Mouse (Mus musculus): ENCODE measurements around the gene Pde4b.

Pde4b gene

DNA sequence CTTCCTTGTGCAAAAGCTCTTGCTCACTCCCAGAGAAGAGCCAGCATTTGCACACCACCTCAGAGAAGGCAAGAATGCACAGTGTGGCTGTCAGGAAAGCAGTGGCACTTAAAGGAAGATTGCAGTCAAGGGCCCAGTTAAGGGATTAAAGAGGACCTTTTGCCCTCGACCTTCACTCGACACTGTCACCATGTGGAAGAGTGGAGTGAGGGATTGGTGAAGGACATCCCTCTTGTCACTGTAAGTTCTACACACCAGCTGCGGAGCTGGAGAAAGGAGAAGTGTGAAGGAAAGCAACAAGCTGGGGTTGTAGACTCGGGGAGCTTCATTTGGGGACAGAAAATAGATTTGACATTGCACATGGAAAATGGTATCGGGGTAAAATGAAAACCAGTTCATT, 89.9 kb downstream of the Pde4b start:
- no peak for DNase-seq

DNA sequence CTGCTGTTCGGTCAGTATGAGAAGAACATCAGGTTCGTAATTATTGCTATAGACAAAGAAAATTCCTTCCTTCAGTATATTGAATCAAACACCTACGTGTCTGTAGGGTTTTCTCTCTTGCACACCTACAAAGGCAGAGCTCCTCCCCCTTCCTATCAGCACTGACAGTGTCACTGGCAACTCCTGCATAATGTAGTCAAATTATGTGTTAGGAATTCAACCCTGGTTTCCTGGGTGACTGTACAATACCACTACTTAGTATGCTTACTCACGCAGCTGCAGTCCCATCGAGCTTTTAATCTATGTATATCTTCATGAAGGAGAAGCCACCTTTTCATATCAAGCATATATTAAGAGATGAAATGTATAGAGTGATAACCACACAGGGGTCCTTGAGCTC, 99.5 kb downstream of the Pde4b start:
- DNase-seq: no peak

DNA sequence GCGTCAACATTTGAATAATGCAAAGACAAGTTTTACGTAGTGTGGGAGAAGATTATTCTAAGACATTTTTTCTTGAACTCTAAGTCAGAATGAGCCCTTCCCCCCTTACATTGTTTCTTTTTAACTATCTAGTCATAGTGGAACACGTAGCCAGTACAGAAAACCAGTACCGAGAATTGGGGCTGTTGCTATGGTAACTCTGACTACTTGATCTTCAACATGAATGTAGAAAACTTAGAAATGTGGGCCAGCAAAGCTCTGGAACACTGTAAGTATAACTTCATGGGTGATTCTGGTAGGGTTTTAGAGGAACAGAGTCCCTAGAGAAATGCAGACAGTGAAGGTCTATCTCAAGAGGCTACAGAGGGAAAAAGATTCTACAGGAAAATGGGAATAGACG, 110.4 kb downstream of the Pde4b start:
- no peak for DNase-seq

DNA sequence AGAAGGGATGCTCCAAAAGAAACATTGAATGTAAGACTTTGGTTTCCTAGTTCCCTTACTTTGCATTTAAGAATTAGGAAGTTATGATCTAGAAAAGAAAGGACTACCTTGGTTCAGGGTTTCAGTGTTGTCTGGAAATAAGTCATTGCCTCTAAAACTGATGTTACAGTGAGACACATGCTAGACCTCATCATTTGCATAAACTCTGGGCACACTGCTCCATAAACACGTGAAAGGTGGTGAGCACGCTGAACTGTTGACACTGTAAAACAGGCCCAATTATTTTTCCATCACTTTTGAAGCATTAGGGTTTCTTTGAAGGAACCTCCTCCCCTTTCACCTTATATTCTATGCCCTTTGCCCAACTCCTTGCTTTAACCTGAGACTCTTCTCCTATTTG, 122.4 kb downstream of the Pde4b start:
- DNase-seq: no peak

DNA sequence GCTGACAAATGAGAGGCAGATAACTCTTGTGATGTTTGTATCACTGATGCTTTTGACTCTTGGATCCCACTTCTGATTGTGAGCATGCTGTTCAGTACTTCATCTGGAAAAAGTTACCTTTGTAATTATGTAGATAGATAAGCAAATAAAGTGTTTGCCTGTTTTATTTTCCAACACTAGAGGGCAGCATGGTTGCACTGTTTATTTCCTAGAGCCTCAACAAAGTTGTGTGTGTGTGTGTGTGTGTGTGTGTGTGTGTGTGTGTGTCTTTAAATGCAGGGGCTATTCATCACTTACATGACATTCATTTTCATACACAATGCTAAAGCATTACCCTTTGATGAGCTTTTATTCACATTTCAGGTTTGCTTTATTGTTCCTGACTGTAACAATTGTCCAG, 139.4 kb downstream of the Pde4b start:
- DNase-seq: peak; percentile 53 to 77

DNA sequence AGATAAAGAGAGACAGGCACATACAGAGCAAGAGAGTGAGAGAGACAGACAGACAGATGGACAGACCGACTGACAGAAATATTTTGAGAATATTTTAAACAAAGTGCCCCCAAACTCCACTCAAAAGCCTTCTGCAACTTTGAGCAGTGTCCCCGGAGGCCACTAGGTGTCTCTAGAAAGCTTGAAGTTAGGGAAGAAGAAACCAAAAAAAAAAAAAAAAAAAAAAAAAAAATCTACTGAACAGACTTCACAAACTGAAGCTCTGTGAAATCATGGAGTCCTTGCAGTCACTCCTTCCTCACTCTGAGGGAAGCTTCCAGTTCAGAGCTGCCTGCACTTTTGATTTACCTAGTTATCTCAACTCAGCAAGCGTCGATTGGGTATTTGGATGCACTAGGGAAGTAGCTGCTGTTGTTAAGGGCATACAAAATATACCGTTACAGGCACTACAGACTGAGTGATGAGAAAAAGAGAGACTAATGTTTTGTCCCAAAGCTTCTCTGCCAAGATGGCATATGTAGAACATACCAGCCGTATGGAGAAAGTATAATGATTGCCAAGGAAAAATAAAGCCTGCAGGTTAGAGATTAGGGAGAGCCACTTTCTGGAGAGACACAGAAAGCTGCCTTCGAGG, 141.7 kb downstream of the Pde4b start:
- peak; percentile 73 to 74 for DNase-seq

DNA sequence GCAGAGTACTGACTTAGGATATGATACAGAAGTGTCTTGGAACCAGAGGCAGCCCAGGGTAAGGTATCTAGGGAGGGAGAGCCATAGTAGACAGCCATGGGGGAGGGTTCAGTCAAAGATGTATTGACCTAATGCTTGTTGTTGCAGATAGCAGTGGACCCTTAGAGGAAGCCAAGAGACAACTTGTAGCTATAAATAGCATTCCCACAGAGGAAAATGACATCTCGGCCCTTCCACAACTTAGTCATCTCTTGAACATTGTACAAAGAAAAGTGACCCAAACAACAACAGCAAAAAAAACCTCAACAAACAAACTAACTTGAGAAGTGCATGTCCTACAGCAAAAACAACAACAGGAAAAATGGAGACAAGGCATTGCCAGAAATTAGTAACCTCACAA, 143.6 kb downstream of the Pde4b start:
- no peak for DNase-seq

DNA sequence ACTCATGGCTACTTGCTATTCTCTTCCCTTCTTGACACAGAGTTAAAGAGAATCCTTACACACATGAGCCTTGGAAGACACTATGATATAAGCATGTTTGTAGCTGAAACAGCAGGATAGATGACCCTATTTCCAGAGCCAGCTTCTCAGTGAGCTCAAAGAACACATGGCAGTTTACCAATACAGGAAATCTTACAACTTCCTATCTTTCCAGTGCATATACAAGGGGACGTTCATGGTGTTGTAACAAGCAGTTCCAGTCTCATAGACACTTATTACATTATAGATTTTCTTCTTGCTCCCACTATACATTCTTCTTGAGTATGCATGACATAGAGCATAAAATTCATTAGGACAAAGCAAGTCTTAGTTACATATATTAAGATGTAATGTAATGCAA, 146.3 kb downstream of the Pde4b start:
- no peak for DNase-seq

DNA sequence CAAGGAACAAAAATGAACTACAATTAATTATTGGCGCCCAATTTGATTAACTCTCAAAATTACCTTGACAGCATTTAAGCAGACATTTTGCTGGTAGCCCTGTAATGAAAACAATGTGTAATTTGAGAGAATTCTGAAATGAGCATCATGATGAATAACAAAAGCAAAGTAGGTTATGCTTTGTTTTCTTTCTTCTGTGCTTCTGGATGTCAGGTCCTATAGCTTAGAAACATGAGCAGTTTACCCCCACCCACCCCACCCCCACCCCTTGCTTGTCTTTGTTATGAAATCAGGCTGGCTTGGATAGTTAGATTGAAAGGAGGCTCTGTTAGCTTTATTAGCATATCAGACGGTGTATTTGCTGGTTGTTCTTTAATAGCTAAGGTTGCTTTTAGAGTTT, 147.8 kb downstream of the Pde4b start:
- no peak for DNase-seq

DNA sequence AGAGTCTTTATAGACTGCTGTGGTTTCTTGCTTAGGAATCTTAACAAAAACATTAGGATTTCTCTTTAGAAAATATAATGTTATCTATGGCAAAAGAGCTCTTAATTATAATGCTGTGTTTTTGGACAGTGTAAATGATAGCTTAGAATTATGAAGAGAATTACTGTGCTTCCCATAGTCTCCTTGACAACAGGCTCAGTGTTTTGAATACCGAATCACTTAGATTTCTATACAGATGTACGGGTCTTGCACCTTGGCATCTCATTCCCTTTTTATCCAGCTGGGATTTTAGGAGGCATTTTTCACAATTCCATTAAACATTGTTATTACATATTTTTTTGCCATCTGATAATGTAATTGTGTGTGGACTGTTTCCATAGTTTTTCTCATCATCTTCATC, 151.8 kb downstream of the Pde4b start:
- no peak for DNase-seq

DNA sequence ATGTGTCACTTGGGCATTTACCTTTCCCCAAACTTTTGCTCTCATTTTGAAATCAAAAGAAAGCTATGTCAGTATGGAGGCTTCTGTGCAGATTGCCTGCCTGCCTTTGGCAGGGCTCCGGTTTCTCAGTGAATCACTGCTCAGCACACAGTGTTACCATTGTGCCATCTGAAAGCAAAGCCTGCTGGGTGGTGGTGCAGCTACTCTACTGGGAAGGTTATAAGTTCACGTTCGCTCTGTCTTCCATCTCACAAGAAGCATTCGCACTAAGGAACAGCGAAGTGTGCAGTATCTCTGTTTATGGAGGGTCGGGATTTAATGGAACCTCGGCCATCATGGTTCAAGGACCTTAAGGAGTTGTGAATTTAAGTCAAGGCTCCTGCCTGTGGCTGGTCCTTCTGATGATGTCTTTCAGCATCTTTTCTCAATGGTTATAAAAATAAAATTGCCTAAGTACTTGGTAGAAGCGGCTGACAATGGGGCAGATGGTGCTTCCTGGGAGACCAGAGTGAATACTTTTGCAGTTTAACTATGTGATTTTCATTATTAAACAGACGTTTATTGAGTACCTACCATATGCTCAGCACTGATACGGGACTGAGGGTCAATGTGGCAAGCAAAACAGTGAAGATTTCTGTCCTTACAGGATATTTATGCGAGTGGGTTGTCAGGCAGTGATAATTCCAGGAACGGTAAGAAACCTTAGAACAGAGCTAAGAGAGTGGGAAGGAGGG, 152.5 kb downstream of the Pde4b start:
- DNase-seq: peak; percentile 55 to 65

DNA sequence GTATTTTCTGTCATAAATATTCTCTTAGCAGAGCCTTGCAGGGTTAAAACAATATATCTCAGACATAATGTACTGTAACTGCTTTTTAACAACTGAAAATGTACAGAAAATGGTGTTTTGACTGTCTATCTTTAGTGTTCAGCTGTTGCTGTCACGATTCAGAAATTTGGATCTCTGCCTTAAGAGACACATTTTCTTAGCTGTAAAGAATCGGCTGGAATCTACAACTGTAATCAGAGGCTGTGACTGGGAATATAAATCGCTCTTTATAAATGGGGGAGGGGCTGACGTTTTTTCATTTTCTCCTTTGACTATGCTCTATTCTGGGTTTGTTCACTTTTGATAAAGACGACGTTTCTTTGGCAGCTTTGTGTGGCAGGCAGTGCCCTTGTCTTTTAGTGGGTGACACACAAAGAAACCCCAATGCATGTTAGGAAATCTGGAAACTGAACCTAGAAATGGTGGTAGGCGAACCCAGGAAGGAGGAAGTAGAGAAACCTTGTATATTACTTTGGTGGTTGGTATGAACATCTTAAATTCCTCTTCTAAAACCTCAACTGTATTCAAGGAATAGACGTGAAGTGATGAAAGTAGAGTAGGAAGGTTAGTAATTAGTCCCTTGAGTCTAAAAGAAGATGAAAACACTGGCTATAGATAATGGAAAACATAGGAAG, 153.5 kb downstream of the Pde4b start:
- DNase-seq: no peak

DNA sequence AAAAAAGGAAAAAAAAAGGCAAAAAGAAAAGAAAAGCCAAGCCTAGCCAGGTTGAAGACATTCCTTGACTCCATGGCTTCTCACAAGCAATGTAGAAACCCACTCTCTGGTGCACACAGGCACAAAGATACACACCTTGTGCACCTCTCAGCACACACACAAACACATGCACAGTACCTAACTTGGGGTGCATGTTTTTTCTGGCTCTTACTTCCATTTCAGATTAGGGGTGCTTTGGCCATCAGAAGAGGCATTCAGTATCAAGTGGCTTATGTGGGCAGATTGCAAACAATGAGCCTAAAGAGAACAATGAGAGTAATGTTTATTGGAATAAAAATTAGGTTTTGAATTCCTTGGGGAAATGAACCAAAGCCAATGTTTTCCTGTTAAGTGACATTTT, 166.7 kb downstream of the Pde4b start:
- no peak for DNase-seq

DNA sequence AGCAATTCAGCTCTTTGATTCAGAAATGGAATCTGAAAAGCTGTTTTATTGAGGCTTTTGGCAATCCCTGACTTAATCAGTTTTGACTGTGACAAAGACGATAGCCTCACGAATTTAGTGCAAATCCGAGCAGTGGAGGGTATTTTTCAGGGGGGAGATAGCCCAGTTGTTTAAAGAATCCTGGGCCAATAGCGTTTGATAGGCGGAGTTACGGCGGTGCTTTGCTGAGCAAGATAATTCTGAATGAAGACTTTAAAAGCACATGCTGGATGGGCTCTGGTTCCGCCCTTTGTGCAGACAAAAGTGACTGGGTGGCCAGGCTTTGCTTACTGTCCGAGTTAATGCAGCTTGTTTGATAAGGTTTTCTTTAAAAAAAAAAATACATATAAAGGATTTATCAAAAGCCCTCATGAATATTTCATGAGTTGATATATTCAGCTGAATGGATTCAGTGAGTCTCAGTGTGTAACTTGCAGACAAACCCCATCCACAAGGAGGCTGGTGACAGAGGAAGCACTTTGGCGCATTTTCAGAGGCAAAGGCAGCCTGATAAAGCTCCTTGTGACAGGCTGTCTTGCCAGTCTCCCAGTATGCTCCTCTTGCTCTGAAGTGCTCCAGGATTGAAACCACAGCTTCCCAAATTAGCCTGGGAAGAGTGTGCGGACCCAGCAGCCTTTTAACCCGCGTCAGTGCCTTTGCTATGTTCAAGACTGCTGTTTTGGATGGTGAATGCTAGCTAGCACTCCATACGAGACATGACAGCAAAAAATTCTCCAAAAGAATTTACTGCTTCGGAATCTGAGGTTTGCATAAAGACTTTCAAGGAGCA, 167.3 kb downstream of the Pde4b start:
- DNase-seq: peak; percentile 68 to 74

DNA sequence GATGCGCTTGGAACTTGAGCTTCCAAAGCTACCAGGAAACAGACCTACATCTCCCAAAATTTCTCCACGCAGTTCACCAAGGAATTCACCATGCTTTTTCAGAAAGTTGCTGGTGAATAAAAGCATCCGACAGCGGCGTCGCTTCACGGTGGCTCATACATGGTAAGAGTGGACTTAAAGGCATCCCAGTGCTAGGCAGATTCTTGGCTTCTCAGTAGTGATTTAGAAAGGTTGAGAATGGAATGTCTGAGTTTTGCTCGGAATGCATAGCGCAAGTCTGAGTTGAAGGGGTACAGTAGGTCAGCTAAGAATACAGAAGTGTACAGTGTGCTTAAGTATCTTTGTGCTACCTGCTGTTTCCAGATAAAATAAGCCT, 167.9 kb downstream of the Pde4b start:
- DNase-seq: peak in 1 of 2 experiments; percentile 13

DNA sequence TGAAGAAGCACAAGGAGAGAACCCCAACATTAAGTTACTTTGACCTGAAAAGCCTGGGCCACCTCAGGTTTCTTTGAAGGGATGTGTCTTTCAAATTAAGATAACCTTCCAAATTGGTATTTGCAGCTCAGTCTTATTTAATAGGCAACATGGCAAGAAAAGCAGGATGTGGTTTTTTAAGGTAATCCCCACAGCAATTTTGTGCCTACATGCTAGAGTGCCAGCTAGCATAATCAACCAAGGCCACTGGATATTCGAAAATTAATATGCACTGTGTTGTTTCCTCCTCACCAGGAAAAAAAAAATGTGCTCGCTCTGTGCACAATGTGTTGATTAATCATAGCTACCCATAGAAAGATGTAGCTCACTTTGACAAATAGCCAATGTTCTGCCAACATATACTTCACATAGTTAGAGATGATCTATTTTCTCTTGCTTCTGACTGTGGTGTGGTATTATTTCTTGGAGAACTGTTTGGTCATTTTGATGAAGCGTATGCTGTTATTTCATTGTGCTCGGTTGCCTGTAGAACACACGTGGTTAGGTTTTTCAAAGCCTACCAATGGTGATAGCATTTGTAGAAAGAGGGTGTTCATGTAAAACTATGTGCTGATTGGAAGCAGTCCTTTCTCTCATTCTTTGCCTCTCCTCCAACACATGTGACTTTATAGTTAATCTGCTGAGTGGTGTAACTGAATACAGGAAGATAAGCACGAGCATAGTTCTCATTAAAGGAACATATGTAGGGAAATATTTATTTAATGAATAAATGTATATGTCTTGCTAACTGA, 169.0 kb downstream of the Pde4b start:
- DNase-seq: no peak

DNA sequence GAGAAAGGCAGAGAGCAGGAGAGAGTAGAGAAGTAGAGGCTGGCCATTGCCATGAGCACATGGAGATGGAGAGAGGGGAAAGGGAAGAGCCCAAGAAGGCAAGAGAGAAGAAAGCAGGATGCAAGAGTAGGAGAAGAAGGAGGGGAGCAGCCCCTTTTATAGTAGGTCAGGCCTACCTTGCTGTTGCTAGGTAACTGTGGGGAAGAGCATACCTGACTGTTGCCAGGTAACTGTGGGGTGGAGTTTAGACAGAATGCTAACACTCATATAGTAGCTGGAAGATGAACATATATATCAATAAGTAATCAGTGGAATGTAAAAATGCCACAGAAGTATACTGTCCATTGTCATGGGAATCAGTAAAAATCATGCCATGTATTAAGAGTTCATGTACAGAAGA, 172.9 kb downstream of the Pde4b start:
- DNase-seq: no peak

DNA sequence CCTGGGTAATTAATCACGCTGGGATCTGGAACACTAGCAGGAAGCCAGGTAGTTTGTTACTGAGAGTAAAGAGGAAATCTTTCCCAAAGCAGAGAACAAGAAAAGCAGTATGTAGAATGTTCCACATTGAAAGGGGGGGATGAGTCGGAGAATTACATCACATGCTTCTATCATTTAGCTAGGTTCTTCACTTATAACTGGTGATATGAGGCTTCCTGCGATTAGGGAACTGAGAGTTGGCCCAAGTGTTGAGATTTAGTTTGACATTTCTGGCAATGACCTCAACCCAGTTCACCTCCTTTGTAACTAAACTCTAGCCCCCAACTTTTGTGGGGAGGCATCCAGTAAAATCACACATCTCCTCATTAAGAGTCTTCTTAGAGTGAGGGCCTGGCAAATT, 185.0 kb downstream of the Pde4b start:
- DNase-seq: no peak

DNA sequence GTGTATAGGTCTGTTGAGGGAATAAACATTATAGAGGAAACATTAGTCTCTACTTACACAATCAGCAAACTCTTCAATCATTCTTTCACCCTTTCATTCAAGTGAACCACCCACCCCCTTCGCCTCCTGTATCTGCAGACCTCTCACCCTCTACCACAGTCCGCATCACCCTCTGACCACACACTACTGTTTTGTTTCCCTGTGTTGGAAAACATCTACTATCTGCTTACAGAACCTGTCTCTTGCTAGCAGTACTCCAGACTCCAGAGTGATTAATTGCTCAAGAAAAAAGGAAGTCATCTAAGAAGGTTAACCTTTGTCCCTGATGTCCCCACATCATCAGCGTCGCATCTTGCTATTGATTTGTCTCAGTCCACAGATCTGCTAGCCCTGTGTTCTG, 185.4 kb downstream of the Pde4b start:
- no peak for DNase-seq

DNA sequence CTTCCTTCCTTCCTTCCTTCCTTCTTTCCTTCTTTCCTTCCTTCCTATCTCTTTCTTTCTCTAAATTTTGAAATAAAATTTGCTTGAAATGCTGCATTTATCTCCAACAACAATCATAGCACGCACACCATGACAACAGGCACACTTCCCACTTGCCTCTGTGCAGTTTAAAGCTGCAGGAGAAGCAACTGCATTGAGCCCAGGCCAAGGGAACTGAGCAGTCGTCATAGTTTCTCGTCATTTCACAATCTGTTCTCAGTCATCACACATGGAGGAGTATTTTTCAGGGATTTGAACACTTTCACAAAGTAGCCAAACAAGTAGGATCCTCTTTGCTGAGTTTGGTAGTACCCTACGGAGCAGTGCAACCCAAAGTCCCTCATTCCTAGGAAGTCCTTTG, 188.4 kb downstream of the Pde4b start:
- peak in 1 of 2 experiments; percentile 23 for DNase-seq

DNA sequence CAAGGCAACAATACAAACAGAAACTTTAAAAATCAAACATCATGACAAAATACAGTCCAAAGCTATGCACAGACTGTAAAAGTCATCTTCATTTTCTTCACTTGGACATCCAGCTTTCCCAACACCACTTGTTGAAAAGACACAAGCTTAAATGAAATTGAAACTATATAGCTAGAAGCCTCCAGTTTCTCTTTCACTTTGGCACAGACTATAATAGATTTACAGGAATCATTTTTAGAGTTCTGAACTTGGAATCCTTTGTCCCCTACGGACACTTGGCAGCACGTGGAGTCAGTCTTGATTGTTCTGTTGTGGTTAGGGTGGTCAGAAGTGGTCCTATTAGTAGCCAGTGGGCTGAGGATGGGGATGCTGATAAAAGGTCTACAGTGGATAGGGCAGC, 191.6 kb downstream of the Pde4b start:
- no peak for DNase-seq

DNA sequence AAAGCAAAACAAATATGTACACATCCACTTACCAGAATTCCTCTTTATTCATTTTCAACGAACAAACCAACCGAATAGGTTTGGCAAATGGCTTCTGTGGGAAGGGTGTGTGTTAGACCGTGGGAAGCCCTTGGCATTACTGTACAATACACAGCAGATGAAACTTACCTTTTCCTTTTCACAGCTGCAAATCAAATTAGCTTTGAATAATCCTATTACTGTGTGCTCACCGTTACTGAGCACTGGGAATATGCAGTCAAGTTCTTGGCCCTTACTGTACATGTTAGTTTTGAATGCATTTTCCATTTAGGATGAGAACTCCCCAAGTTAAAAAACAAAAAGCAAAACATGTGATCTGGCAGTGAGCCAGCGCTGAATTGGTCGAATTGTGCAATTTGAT, 199.8 kb downstream of the Pde4b start:
- peak in 1 of 2 experiments; percentile 5 for DNase-seq

All from cerebellum, postnatal 10 days (tissue).